Mouse (Mus musculus): Measurements from ENCODE around the gene Sowaha.
"Not testable (repeated sequence)": the region's sequence is repeated elsewhere in the genome, so short reads cannot be mapped to it uniquely, and the experiment has no call there.

The Sowaha gene

GRCm38 (mm10) chr11:53443861-53444260, 36.2 kb downstream of the Sowaha start:
- in situ Hi-C loops (cut with MseI, MboI): no loop called here

- in situ Hi-C loops (cut with MseI, MboI): no loop called here
Observed at GRCm38 (mm10) chr11:53441921-53442320, 38.2 kb downstream of the Sowaha start.

GRCm38 (mm10) chr11:53436338-53436737, 43.7 kb downstream of the Sowaha start:
- in situ Hi-C loops (cut with MseI, MboI): no loop called here

- in situ Hi-C loops (cut with MseI, MboI): no loop called here
Observed at GRCm38 (mm10) chr11:53435504-53435903, 44.6 kb downstream of the Sowaha start.

GRCm38 (mm10) chr11:53433057-53433456, 47.0 kb downstream of the Sowaha start:
- in situ Hi-C loops (cut with MseI, MboI): no loop called here

GRCm38 (mm10) chr11:53431347-53432056, 48.6 kb downstream of the Sowaha start:
- in situ Hi-C loops (cut with MseI, MboI): no loop called here

- in situ Hi-C loops (cut with MseI, MboI): no loop called here
Observed at GRCm38 (mm10) chr11:53430670-53431346, 49.3 kb downstream of the Sowaha start, which contains the start of the genes Uqcrq and Gdf9. Uqcrq (minus strand) TSS chr11:53430831. Gdf9 (plus strand) TSS chr11:53431023.

- in situ Hi-C loops (cut with MseI, MboI): no loop called here
Observed at GRCm38 (mm10) chr11:53430300-53430669, 49.8 kb downstream of the Sowaha start.

- in situ Hi-C loops (cut with MseI, MboI): no loop called here
Observed at GRCm38 (mm10) chr11:53429182-53429581, 50.9 kb downstream of the Sowaha start.

- in situ Hi-C loops (cut with MseI, MboI): no loop called here
Observed at GRCm38 (mm10) chr11:53428716-53429057, 51.4 kb downstream of the Sowaha start.

- in situ Hi-C loops (cut with MseI, MboI): no loop called here
Observed at GRCm38 (mm10) chr11:53427993-53428715, 51.9 kb downstream of the Sowaha start.

GRCm38 (mm10) chr11:53426914-53427313, 53.2 kb downstream of the Sowaha start:
- in situ Hi-C loops (cut with MseI, MboI): not testable (repeated sequence)
